Mouse (Mus musculus) heart, postnatal 0 days (tissue): Measurements from ENCODE around the gene Zeb2. TPM values are rescaled to one million over a fixed set of nuclear protein-coding genes. Genes with fewer than 3 reads are reported as not detected.

Experiments used
- ATAC-seq: fragments of 200-750 bp; cut with Nextera tagmentation; 2 replicates; pipeline ENCODE4 v1.8.0; 2017; ENCODE audit warnings: low read depth, moderate number of reproducible peaks, moderate library complexity; ENCODE audit not compliant: insufficient read depth
- DNase-seq: peaks from one replicate; pipeline ENCODE4 v3.0.0-alpha.2; 2016; ENCODE audit warnings: low spot score
- H3K27ac ChIP-seq: fragments of 300-500 bp; sonication (generic); 2 replicates; pipeline ENCODE4 v1.5.1; 2014; ENCODE audit warnings: low read depth, mild to moderate bottlenecking
- H3K27me3 ChIP-seq: fragments of 300-500 bp; sonication (generic); 2 replicates; pipeline ENCODE4 v1.6.1; 2014; ENCODE audit warnings: low read length, mixed read lengths; ENCODE audit not compliant: control insufficient read depth, insufficient read depth
- H3K36me3 ChIP-seq: fragments of 300-500 bp; sonication (generic); replicated peaks from 2 replicates; pipeline ENCODE4 v1.6.1; 2014; ENCODE audit warnings: low read length, mixed read lengths; ENCODE audit not compliant: control insufficient read depth, insufficient read depth
- H3K4me1 ChIP-seq: fragments of 300-500 bp; sonication (generic); 2 replicates; pipeline ENCODE4 v1.6.1; 2014; ENCODE audit warnings: antibody characterized with exemption; ENCODE audit not compliant: control insufficient read depth, insufficient read depth
- H3K4me2 ChIP-seq: fragments of 300-500 bp; sonication (generic); 2 replicates; pipeline ENCODE4 v1.6.1; 2014; ENCODE audit warnings: low read depth, mild to moderate bottlenecking, low read length, moderate library complexity
- H3K4me3 ChIP-seq: fragments of 300-500 bp; sonication (generic); 2 replicates; pipeline ENCODE4 v1.5.1; 2014; ENCODE audit warnings: low read depth, low read length
- H3K9ac ChIP-seq: fragments of 300-500 bp; sonication (generic); replicated peaks from 2 replicates; pipeline ENCODE4 v1.6.1; 2014; ENCODE audit warnings: low read depth, low read length, mixed read lengths
- H3K9me3 ChIP-seq: fragments of 300-500 bp; sonication (generic); replicated peaks from 2 replicates; pipeline ENCODE4 v1.6.1; 2016; ENCODE audit warnings: low read length; ENCODE audit not compliant: control insufficient read depth
- CTCF ChIP-seq: IDR thresholded peaks from 2 replicates; pipeline ENCODE4 v1.5.1; 2016; ENCODE audit warnings: antibody characterized with exemption, control low read depth, low read depth
- EP300 ChIP-seq: IDR thresholded peaks from 2 replicates; pipeline ENCODE4 v1.6.1; 2016; ENCODE audit warnings: antibody characterized with exemption, low read depth
- WGBS: fragments of 180-500 bp; shearing (Covaris S2); extraction: QIAGEN DNeasy Blood & Tissue Kit; methylation state at CpG from one replicate; pipeline ENCODE4 v1.1.7; 2014; 5-methylcytosine and 5-hydroxymethylcytosine counted together
- polyA plus RNA-seq: library from polyadenylated mRNA; unstranded; fragments of >200 nt; fragmentation: Nextera tagmentation; extraction: Ambion mirVana; gene quantifications from 2 replicates; pipeline ENCODE4 v1.2.1, GENCODE M21; 2015
- total RNA-seq: library from RNA; depleted of rRNA; stranded (reverse); fragments of >200 nt; gene quantifications from 2 replicates; pipeline ENCODE4 v1.2.3, GENCODE M21; 2014; ENCODE audit warnings: low replicate concordance

Gene Zeb2
- total and polyA plus RNA-seq, 2 experiments from 2014 or later: 13.4 to 41.2 TPM

DNA sequence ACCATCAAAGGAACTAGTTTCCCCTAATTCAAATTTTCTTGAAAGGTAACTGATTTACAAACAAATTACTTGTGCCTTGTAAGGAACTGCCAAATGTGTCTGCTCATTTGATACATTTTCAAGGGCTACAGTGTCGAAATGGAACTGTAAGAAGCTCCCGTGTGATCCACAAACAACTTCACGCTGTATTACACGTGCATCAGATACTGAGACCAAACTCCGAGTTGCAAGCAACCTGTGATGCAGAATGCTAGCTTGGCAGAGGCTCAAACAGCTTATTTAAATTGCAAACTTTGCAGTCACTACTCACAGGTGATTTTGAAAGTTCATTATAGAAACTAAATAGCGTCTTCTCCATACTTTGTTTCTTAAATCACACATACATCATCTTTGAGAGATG is 55.1 kb downstream of the Zeb2 start:
- Histone ChIP-seq H3K4me3 (no peak overlapping the region), H3K27ac (peak overlapping the region; percentile 46; the same call in 1 of the 2 replicates), H3K9me3 (no peaks in the 10 kb centered on the region), H3K9ac (no peak overlapping the region), H3K36me3 (no peaks in the 10 kb centered on the region), H3K27me3 (no peaks in the 10 kb centered on the region), H3K4me1 (peaks cover 32% of the 10 kb centered on the region), H3K4me2 (no peak overlapping the region)
- TF ChIP-seq EP300: no peak
- TF ChIP-seq CTCF: no peak
- WGBS: 31% methylated on average over 6 of the region's 6 CpGs
- no peak for DNase-seq
- no peak for ATAC-seq

DNA sequence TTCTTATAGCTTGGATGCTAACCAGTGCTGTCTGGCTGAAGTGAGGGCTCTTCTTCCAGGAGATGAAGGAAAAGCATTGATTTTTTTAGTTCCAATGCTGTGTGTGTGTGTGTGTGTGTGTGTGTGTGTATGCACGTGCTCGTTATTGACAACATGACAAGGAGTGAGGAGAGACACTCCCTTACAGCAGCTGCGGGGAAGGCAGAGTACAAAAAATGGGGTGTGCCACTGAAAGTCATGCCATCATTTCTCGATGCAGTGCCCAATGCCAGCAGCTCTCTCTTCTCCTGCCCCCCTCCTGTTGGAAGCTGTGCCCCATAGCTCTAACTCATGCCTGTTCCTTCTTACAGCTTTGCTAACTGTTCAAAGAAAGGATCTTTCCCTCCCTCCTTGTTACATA is 56.4 kb downstream of the Zeb2 start:
- DNase-seq: no peak
- Histone ChIP-seq H3K9ac (no peak overlapping the region), H3K27ac (no peak overlapping the region), H3K4me2 (no peak overlapping the region), H3K4me1 (peaks cover 26% of the 10 kb centered on the region), H3K4me3 (no peak overlapping the region), H3K36me3 (no peaks in the 10 kb centered on the region), H3K9me3 (no peaks in the 10 kb centered on the region), H3K27me3 (no peaks in the 10 kb centered on the region)
- TF ChIP-seq EP300 (no peak), CTCF (no peak)
- 84% methylated on average over 4 of the region's 4 CpGs for WGBS
- no peak for ATAC-seq

DNA sequence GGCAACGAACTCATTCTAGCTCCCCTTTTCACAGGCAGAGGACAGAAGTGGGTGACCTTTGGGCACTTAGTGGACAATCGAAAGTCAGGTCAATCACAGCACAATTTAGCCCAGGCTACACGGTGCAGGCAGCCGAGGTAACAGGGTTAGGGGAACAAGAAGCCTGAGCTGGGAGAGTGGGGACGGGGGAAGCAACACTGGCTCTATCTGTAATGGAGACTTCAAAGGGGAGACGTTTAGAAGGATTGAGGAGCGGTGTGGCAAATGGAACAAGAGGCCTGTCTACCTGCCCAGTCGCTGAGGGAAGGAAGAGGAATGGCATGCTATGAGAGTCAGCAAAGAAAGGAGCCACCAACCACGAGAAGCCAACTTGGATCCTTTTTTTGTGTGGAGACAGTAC is 57.0 kb downstream of the Zeb2 start:
- Histone ChIP-seq H3K9ac (no peak overlapping the region), H3K27me3 (no peaks in the 10 kb centered on the region), H3K4me3 (no peak overlapping the region), H3K9me3 (no peaks in the 10 kb centered on the region), H3K4me1 (peaks cover 29% of the 10 kb centered on the region), H3K27ac (no peak overlapping the region), H3K4me2 (no peak overlapping the region), H3K36me3 (no peaks in the 10 kb centered on the region)
- no peak for TF ChIP-seq EP300
- TF ChIP-seq CTCF: no peak
- ATAC-seq: no peak
- DNase-seq: no peak
- WGBS: 84% methylated on average over 9 of the region's 9 CpGs

DNA sequence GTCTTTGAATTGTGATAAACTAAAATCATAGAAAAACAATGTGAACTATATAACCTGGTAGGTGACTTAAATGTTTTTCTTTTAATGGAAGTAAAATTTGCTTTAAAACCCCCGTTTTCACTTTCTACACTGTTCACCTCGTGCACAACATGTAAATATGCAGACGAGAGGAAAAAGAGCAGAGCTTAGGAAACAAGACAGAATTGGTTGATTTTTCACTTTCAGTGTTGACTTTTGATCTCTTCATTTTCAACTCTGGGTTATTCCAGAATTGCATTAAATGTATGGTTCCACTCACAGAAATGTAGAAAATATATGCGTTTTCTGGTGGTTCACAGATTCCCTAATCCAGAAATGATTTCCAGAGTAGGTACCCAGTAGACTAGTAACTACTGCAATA is 57.6 kb downstream of the Zeb2 start:
- no peak overlapping the region for H3K9ac ChIP-seq
- no peak overlapping the region for H3K27ac ChIP-seq
- ATAC-seq: no peak
- no peaks in the 10 kb centered on the region for H3K9me3 ChIP-seq
- WGBS: 91% methylated on average over 4 of the region's 4 CpGs
- H3K4me2 ChIP-seq: no peak overlapping the region
- H3K36me3 ChIP-seq: no peaks in the 10 kb centered on the region
- no peak overlapping the region for H3K4me3 ChIP-seq
- no peak for DNase-seq
- H3K4me1 ChIP-seq: peaks cover 35% of the 10 kb centered on the region
- no peaks in the 10 kb centered on the region for H3K27me3 ChIP-seq
- TF ChIP-seq CTCF (no peak), EP300 (no peak)

DNA sequence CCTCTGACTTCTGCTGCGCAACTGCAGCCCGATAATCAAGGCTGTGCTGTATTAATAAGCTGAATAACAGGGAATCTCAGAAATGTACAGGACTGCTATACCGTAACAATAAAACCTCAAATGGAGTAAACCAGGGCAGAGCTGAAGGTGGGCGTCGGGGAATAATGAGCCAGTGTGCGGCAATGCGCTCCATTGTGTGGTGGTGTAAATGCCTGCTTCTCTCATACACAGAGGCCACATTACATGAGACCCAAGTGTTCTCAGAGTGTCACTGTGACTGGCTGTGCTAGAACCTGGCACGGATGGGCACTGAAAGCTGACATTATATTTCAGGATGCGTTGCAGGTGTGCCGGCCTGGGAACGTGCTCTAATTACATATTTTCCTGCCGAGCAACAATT is 58.2 kb downstream of the Zeb2 start:
- Histone ChIP-seq H3K9me3 (no peaks in the 10 kb centered on the region), H3K4me2 (no peak overlapping the region), H3K4me3 (no peak overlapping the region), H3K27ac (no peak overlapping the region), H3K27me3 (no peaks in the 10 kb centered on the region), H3K4me1 (peaks cover 41% of the 10 kb centered on the region), H3K36me3 (no peaks in the 10 kb centered on the region), H3K9ac (no peak overlapping the region)
- ATAC-seq: no peak
- no peak for DNase-seq
- no peak for TF ChIP-seq EP300
- WGBS: 92% methylated on average over 12 of the region's 12 CpGs

DNA sequence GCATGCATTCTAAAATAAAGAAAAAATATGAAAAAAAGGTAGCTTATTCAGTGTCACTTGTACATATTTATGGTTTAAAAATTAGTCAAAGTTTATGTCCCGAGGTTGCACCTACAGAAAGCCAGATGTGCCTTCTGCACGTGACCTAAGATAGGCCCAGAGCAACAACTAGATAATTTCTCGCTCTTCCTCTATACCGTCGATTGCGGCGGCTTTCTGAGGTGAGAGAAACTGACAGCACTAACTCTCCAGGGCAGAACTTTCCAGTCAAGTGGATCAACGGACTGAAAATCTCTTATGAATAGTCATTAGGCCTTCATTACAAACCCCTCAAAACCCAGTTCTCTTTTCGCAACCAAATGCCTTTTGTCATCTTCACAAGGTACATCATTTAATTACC is 59.0 kb downstream of the Zeb2 start:
- Histone ChIP-seq H3K27me3 (no peaks in the 10 kb centered on the region), H3K27ac (no peak overlapping the region), H3K4me1 (peaks cover 39% of the 10 kb centered on the region), H3K9me3 (no peaks in the 10 kb centered on the region), H3K9ac (no peak overlapping the region), H3K36me3 (no peaks in the 10 kb centered on the region), H3K4me3 (no peak overlapping the region), H3K4me2 (no peak overlapping the region)
- WGBS: 70% methylated on average over 9 of the region's 9 CpGs
- no peak for ATAC-seq
- TF ChIP-seq CTCF (no peak), EP300 (no peak)
- no peak for DNase-seq
